Mouse (Mus musculus) granulocyte monocyte progenitor cell, adult 5-6 weeks (primary cell): ENCODE results near the gene Ndufb11. TPM values are rescaled to one million over a fixed set of nuclear protein-coding genes. Genes with fewer than 3 reads are reported as not detected.
A peak's percentile ranks its signal among the peaks of the same experiment; 100 is the strongest.

ENCODE experiments used
- ATAC-seq: replicated peaks from 2 replicates; pipeline ENCODE4 v1.8.0; 2016; ENCODE audit warnings: mild to moderate bottlenecking, moderate TSS enrichment, inconsistent platforms; ENCODE audit not compliant: poor library complexity, severe bottlenecking
- total RNA-seq, 2 experiments: library from RNA; stranded (forward) in 1 of 2; stranded (reverse) in 1 of 2; fragments of 200-712, 200-1000 nt in 1 of 2; fragments of >200 nt in 1 of 2; fragmentation: Nextera tagmentation in 1 of 2; gene quantifications; 2 replicates each; pipeline ENCODE4 v1.2.3; 2014 to 2017

Gene Ndufb11
- 188 and 233 TPM in 2 replicates for total RNA-seq (2014; fragmentation: Nextera tagmentation)
- 97.4 and 116 TPM in 2 replicates for total RNA-seq (2017)

DNA sequence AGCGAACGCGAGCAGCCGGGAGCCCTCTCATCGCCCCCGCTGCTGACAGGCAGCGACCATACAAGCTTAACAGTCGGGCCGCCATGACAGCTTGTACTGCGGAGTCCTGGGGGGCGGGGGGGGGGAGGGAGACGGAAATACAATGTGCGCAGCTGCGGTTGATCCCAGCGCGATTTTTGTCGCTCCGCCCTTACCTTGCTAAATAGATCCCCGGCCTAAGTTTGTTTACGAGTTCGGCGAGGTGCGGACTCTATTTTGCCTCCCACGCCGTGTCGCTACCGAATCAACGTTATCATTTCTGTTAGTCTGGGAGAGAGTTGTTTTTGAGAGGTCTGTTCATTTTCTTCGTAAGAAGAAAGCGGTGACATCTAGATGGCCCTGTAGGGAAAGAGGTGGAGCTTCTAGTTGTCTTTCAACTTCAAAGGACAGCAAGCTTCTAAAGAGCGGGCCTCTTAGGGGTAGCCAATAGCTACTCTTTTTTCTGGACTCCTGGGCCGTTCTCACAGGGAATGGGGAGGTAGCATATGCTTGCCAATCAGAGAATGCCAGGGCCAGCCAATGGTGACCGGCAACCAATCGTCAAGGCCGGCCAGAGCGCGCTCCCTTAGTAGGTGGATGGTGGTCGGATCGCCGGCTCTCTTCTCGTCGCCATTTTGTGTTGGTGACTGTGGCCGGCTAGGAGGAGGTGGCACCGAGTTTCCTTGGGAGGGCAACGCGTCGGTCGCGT, at the start of gene Ndufb11, which contains the start of gene Rbm10:
Gene Ndufb11 (minus strand): TSS at position 444 of the 727 bp plus-strand sequence.
Gene Rbm10 (plus strand): TSS at position 328 of the 727 bp plus-strand sequence.
- peak; percentile 93 for ATAC-seq

DNA sequence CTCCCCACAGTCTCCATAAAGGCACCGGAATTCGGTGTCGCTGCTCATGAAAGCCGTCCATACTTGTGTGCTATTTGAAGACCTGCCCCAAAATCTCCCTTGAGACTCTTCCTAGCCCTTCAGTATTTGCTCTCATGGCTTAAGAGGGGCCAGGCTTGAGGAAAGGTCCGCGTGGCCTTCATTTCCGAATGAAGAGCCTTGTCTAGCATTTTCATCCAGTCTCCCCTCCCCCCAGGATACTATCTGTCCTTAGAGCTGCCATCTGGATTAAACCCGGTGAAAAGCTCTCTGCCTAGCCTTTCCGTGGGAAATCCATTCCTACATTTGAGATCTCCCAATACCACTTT, 46.0 kb upstream of the Ndufb11 start:
- no peak for ATAC-seq

DNA sequence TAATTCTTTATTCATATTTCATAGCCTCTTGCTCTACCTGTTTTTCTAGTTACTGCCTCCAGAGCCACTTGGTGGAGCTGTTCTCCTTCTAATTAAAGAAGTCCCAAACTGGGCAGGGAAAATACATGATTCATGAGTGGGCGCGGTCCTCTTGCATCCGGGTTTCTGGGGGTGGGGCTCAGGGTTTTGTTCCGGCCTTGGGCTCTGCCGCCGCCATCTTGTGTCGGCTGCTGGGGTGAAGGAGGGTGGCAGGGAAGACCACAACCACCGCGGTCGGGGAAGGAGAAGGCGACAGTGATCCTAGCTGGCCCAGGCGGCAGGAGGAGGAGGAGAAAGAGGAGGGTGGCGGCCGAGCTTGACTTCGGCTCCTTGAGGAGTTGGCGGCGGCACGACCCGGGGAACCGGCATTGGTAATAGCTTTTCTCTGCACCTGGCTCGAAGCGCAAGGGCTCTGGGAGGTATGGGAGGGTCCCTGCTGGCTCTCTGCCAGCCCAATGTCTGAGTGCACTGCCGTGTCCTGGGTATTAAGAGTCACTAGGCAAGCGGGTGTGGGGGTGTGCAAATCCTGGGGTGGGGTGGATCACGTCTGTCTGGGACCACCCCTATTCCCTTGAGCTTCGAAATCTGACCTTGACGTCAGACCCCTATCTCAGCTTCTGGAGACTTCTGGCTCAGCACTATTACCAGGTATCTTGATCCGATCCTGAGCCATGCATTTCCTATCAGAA, 45.5 kb upstream of the Ndufb11 start:
- ATAC-seq = peak; percentile 74

DNA sequence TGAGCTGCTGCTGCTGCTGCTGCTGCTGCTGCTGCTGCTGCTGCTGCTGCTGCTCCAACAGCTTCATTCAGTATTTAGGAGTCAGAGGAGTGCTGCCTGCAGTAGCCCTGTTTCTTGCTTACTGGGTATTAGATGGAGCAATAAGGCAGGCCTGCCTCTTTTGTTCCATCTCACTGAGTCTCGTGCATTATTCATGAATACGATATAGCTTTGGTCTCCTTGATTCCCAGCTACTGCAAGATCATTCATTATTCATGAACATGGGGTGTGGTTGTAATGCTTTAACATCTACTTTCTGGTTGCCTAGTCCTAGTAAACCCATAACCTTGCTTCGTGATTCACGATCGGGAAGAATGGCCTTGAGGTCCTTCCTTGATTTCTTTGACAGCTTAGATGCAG, 44.9 kb upstream of the Ndufb11 start:
- ATAC-seq = no peak

DNA sequence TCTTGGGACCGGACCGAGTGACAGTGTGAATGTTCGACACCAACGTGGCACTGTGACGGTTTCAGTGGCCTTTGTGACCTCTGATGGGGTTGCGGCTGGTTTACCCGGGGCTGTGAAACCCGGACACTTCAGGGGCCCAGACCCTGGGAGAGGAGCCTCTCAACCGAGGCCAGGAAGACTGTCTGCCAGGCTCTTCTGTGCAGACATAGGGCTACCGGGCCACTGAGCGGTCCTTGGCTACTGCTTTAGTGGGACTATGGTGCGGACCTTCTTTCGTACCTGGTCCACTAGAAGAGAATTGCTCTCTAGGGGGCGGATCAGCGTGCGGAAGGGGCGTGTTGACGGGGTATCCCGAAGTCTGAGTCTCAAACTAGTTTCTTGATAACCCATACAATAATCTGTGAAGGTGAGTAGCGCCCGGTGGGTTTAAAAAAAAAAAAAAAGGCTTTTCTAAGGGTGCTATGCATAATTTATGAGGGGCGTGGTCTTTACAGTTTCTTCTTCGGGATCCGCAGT, 41.5 kb upstream of the Ndufb11 start:
- peak; percentile 15; the same call in 1 of the 2 replicates for ATAC-seq

DNA sequence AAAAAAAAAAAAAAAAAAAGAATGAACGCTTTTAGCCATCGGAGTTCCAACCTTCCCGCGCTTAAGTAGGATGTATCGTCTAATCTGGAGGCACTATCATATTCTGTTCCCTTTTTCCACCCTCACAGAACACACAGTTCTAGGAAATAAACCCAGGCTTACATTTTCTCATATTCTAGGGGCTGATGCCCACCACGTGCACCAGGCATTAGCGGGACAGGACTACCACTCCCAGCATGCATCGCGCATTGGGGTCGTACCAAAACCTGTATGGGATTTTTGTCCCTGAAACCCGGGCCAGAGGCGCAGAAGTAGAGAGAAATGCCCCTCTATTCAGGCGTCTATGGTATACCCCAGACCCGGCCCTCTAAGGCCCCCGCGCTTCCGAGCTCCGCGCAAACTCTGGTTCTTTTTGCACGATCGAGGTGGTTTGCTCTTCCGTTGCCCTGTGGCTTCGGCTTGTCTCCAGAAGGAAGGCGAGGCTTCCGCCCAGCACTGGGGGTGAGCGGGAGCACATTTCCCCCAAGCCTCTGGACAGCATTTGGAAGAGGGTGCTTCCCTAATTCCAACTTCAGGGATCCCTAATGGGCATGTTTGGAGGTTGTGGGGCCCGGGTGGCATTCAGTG, 40.7 kb upstream of the Ndufb11 start, which contains the start of gene Uba1:
Gene Uba1 (plus strand): TSS at position 301 of the 627 bp plus-strand sequence.
- ATAC-seq = peak; percentile 84

DNA sequence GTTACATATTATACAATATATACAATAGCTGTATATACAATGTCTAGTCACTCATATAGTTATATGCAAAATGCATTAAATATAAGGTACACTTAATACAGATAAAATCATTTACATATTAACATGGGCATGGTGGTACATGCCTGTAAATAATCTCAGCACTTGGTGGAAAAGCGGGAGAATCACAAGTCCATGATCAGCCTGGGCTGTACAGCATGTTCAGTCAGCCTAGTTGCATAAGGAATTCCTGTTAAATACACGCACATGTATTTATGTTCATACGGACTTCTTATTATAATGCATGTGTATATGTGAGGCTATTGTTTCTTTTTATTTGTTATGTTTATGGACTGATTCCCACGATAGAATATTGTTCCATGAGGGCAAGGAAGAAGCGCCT, 40.2 kb upstream of the Ndufb11 start:
- no peak for ATAC-seq

DNA sequence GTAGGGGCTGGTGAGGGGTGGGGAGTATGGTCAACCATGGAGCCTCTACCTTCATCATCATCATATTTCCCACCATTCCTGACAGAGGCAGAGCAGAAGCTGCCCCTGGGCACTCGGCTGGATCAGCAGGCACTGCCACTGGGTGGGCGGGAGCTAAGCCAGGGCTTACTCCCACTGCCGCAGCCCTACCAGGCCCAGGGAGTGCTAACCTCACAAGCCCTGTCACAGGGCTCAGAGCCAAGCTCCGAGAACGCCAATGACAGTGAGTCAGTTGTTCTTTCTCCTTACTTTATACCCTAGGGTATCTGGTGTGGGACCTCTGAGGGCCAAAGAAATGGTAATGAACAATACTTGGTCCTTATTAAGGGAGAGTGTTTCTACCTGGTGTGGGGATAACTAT, 27.4 kb upstream of the Ndufb11 start:
- no peak for ATAC-seq

DNA sequence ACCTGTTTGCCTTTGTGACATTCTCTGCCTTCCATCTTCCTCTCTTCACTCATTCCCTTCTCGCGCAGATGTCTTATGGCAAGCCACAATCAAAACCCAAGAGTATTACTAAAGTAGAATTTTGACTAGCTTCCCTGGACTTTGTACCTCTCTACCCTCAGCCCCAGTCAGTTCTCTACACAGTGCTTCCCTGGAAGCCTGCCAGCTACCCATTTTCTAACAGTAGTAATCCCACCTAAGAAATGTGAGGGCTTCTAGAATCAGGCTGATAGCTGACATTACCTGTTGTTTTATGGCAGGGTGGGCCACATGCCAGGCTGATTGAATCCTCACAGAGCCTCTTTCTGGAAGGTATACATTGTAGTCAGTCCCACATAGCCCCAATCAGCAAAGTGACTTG, 20.7 kb upstream of the Ndufb11 start:
- no peak for ATAC-seq

DNA sequence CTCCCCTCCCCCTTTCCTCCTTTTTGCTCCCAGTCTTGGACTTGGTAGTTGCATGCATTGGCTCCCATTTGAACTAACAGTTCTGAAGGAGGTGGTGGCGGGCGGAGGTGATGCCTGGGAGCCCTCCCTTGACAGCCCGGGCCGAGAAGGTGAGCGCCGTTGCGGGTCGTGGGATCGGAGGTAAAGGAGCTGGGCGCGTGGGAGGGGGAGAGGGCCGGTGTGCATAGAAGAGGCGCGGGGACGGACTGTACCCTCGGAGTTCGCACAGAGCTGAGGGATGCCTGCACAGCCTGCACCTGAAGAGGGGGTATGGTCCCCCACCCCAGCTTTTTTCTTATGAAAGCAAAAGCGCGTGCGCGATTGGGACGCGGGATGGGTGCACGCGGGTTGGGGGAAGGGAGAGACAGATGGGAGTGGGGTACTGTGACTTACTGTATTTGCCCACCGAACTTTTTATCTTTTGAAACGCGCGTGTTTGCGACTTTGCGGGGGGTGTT, 532 bp upstream of the Ndufb11 start:
- ATAC-seq = no peak; the same call in 1 of the 2 replicates

DNA sequence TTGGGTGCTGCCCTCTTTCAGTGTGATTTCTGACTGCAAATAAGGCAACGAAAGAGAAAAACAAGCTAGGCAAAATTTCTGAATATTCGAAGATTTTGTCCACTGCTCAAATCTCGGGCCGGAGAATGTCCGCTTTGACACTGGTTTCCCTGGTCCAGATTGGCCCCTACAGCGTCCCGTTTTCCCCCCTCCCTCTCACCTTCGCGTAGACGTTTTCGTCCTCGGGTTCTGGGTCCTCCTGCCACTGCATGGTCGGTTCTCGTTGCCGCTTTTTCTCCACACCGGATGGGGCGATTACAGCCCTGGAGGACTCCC, 601 bp downstream of the Ndufb11 start:
- ATAC-seq = no peak; the same call in 1 of the 2 replicates

DNA sequence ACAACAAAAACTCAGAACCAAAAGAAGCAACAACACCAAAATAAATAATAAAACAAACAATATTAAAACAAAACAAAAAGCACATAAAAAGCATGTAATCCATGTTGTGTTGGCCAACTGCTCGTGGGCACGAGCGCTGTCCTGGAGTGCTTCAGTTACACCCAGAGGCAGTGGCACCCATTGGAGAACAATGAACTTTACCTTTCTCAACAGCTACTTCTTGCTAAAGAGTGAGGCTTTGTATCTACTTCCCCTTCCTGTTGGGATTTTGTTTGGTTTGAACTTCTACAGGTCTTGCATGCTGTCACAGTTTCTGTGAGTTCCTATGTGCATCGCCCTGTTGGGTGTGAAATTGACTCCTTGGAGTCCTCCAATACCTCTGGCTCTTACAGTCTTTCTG, 8.9 kb downstream of the Ndufb11 start:
- peak; percentile 86 for ATAC-seq

DNA sequence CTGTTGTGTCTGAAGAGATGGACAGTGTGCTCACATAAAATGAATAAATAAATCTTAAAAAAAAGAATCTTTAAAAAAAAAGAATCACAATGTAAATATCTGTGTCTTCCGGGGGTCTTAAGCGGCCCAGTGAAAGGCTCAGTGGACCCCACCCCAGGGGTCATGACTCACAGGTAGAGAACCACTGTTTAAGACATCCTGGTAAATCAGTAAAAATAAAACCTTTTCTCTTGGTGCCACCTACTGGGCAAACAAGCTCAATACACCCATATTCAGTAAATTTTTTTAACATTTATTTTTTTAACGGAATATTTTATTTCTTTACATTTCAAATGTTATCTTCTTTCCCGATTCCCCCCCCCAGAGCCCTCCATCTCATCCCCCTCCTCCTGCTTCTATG, 29.5 kb downstream of the Ndufb11 start:
- ATAC-seq = peak; percentile 58

DNA sequence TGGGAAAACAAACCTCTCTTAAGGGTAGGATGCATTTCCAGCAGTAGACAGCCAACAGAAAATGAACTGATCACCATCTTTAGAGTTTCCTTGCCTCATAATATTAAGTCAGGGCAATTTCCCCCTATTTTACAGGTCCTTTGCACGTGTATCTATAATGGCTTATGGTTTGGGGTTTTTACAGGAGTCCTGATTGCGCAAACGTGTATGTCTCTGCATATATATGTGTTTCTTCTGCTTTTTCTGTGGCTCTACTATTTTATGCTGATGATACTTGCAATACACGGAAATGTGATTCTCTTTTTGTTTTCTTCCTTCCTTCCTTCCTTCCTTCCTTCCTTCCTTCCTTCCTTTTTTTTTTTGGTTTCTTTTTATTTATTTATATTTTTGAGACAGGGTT, 43.5 kb downstream of the Ndufb11 start:
- ATAC-seq = peak; percentile 82

DNA sequence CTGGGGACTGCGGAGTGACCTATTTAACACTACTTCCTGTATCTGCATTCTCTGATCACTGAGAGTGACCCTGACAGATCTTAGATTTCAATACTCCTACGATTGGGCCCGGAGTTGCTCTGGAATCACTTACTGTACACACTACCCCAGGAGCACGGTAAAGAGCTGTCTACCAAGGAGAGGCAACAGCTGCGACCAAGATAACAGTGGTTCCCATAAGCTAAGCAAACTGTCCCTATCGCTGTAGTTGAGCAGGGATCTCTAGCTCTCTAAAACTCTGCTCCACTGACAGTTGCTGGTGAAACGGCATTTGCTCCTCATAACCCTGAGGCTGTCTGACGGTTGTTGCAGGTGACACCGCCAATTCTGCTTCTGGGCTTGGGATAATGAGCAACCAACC, 44.7 kb downstream of the Ndufb11 start:
- ATAC-seq = no peak

DNA sequence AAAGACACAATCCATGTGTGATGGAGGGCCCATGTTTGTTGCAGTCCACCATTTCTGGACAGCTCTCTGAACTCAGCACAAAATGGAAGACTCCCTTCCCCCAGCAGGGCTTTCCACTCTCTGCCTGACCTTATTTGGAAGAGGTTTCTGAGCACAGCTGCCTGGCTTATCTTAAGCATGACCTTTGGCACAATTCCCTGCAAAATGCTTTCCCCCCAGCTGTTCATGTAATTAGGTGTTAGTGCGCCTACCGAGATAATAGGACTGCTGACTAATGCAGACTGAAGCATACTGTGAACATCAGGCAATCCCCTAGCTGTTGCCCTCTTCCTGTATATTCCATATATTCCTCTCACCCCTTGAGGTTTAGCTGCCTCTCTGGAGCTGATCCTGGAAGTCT, 46.4 kb downstream of the Ndufb11 start:
- ATAC-seq = no peak

Other genes with a start within 250 kb of the Ndufb11 start
- gene Jade3, start 191.9 kb downstream of the Ndufb11 start, total RNA-seq (2014; fragmentation: Nextera tagmentation) = 8.4 and 13.0 TPM in 2 replicates
- gene Jade3, start 191.9 kb downstream of the Ndufb11 start, total RNA-seq (2017) = 17.4 and 19.3 TPM in 2 replicates
- gene Rgn, start 67.8 kb downstream of the Ndufb11 start, total RNA-seq (2014; fragmentation: Nextera tagmentation) = not detected in 2 replicates
- gene Rgn, start 67.8 kb downstream of the Ndufb11 start, total RNA-seq (2017) = not detected in 2 replicates
- gene Rbm10, start 116 bp downstream of the Ndufb11 start, total RNA-seq (2014; fragmentation: Nextera tagmentation) = 50.1 and 52.1 TPM in 2 replicates
- 70.2 and 83.0 TPM in 2 replicates for gene Rbm10, start 116 bp downstream of the Ndufb11 start, total RNA-seq (2017)
- 273 and 299 TPM in 2 replicates for gene Uba1, start 40.7 kb upstream of the Ndufb11 start, total RNA-seq (2014; fragmentation: Nextera tagmentation)
- gene Uba1, start 40.7 kb upstream of the Ndufb11 start, total RNA-seq (2017) = 188 and 223 TPM in 2 replicates
- gene Cdk16, start 70.3 kb upstream of the Ndufb11 start, total RNA-seq (2014; fragmentation: Nextera tagmentation) = 56.4 and 74.9 TPM in 2 replicates
- gene Cdk16, start 70.3 kb upstream of the Ndufb11 start, total RNA-seq (2017) = 18.8 and 27.8 TPM in 2 replicates
- 32.9 and 42.7 TPM in 2 replicates for gene Usp11, start 86.3 kb upstream of the Ndufb11 start, total RNA-seq (2014; fragmentation: Nextera tagmentation)
- 36.3 and 41.6 TPM in 2 replicates for gene Usp11, start 86.3 kb upstream of the Ndufb11 start, total RNA-seq (2017)
- gene Araf, start 180.2 kb upstream of the Ndufb11 start, total RNA-seq (2014; fragmentation: Nextera tagmentation) = 82.8 and 114 TPM in 2 replicates
- gene Araf, start 180.2 kb upstream of the Ndufb11 start, total RNA-seq (2017) = 40.8 and 43.3 TPM in 2 replicates